Mouse (Mus musculus) stomach, postnatal 0 days (tissue): ENCODE results near the gene Uaca. TPM values are rescaled to one million over a fixed set of nuclear protein-coding genes. Genes with fewer than 3 reads are reported as not detected.

Experiments used
- ATAC-seq: fragments of 200-750 bp; cut with Nextera tagmentation; 2 replicates; pipeline ENCODE4 v1.8.0; 2017; ENCODE audit not compliant: low FRiP score, low TSS enrichment
- DNase-seq: peaks from one replicate; pipeline ENCODE4 v3.0.0-alpha.2; 2016; ENCODE audit warnings: low spot score
- H3K27ac ChIP-seq: fragments of 300-500 bp; sonication (generic); replicated peaks from 2 replicates; pipeline ENCODE4 v1.5.1; 2014; ENCODE audit warnings: mild to moderate bottlenecking, control low read depth
- H3K27me3 ChIP-seq: fragments of 300-500 bp; sonication (generic); 2 replicates; pipeline ENCODE4 v1.6.1; 2014; ENCODE audit warnings: low read length; ENCODE audit not compliant: control insufficient read depth, insufficient read depth
- H3K36me3 ChIP-seq: fragments of 300-500 bp; sonication (generic); 2 replicates; pipeline ENCODE4 v1.6.1; 2014; ENCODE audit warnings: low read length, mixed read lengths; ENCODE audit not compliant: control insufficient read depth, insufficient read depth
- H3K4me1 ChIP-seq: fragments of 300-500 bp; sonication (generic); replicated peaks from 2 replicates; pipeline ENCODE4 v1.6.1; 2014; ENCODE audit warnings: antibody characterized with exemption; ENCODE audit not compliant: control insufficient read depth, insufficient read depth
- H3K4me2 ChIP-seq: fragments of 300-500 bp; sonication (generic); replicated peaks from 2 replicates; pipeline ENCODE4 v1.6.1; 2014; ENCODE audit warnings: low read depth, mild to moderate bottlenecking, control low read depth, moderate library complexity
- H3K4me3 ChIP-seq: fragments of 300-500 bp; sonication (generic); 2 replicates; pipeline ENCODE4 v1.5.1; 2014; ENCODE audit warnings: low read depth, low read length, control low read depth
- H3K9ac ChIP-seq: fragments of 300-500 bp; sonication (generic); 2 replicates; pipeline ENCODE4 v1.6.1; 2014; ENCODE audit warnings: mild to moderate bottlenecking, low read length, control low read depth, mixed read lengths
- H3K9me3 ChIP-seq: fragments of 300-500 bp; sonication (generic); 2 replicates; pipeline ENCODE4 v1.6.1; 2016; ENCODE audit warnings: low read length; ENCODE audit not compliant: control insufficient read depth
- EP300 ChIP-seq: optimal IDR thresholded peaks from 2 replicates; pipeline ENCODE3; 2016; ENCODE audit warnings: antibody characterized with exemption
- WGBS: fragments of 180-500 bp; shearing (Covaris S2); extraction: QIAGEN DNeasy Blood & Tissue Kit; methylation state at CpG from one replicate; pipeline ENCODE4 v1.1.7; 2014; 5-methylcytosine and 5-hydroxymethylcytosine counted together
- polyA plus RNA-seq: library from polyadenylated mRNA; unstranded; fragments of >200 nt; fragmentation: Nextera tagmentation; extraction: Ambion mirVana; gene quantifications from 2 replicates; pipeline ENCODE4 v1.2.1, GENCODE M21; 2015

Gene Uaca
- polyA plus RNA-seq, 1 experiment from 2014 or later, result 17.3 TPM

GRCm38 (mm10) chr9:60929290-60929983 lies 135.1 kb downstream of the Uaca start:
- ATAC-seq, result peak; percentile 89
- no peak overlapping the region for H3K9ac ChIP-seq
- peak; percentile 42 for DNase-seq
- no peaks in the 10 kb centered on the region for H3K27me3 ChIP-seq
- WGBS, result 62% methylated on average over 4 of the region's 4 CpGs
- H3K27ac ChIP-seq, result 0 out of 2 replicates have a peak overlapping the region, but pooled peaks have one; percentile 20
- H3K4me2 ChIP-seq, result no peak overlapping the region
- no peaks in the 10 kb centered on the region for H3K4me1 ChIP-seq
- TF ChIP-seq EP300, result no peak
- no peaks in the 10 kb centered on the region for H3K36me3 ChIP-seq
- no peak overlapping the region for H3K4me3 ChIP-seq
- H3K9me3 ChIP-seq, result no peaks in the 10 kb centered on the region

Other genes starting within 250 kb of the Uaca start
- 10.2 and 10.5 TPM in 2 replicates for gene Lrrc49, start 106.4 kb upstream of the Uaca start, polyA plus RNA-seq
- gene Larp6, start 81.6 kb upstream of the Uaca start, polyA plus RNA-seq, result 1.4 and 1.8 TPM in 2 replicates